Mouse (Mus musculus): ENCODE results near the gene Mcpt4. TPM values are rescaled to one million over a fixed set of nuclear protein-coding genes. Genes with fewer than 3 reads are reported as not detected.
"Not testable (repeated sequence)": the region's sequence is repeated elsewhere in the genome, so short reads cannot be mapped to it uniquely, and the experiment has no call there.

Gene Mcpt4
- polyA plus RNA-seq, 1 experiment, result not detected

DNA sequence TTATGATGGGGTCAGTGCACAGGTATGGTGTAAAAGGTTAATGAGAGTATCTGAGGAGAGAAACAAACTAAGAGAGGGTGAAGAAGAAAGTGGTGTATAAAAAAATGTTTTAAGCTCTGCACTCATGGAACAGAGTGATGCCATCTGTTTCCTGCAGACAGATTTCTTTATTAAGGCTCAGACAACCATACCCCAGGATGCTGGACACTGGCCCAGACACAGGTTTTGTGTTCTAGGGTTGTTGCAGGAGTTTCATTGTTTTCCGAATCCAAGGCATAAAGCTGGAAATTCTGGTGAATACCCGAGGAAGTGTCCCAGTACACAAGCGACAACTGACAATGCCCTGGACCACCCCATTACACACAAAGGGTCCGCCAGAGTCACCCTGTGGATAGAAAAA is 19.9 kb upstream of the Mcpt4 start:
- H3K4me1 ChIP-seq (ENCODE audit: control insufficient read depth, insufficient read depth, low read length), result no peaks in the 10 kb centered on the region

GRCm38 (mm10) chr14:56057722-56058121 is 4.4 kb downstream of the Mcpt4 start:
- no peak for TF ChIP-seq CTCF (IDR thresholded peaks at IDR 0.05; ENCODE audit: extremely low read depth, insufficient read depth, low read length)
- H3K4me3 ChIP-seq (ENCODE audit: insufficient read depth, low read length), result no peak overlapping the region
- no peak overlapping the region for H3K27ac ChIP-seq (ENCODE audit: insufficient read depth, low read length)
- no peaks in the 10 kb centered on the region for H3K4me1 ChIP-seq (ENCODE audit: control insufficient read depth, insufficient read depth, low read length)

More for the DNA sequence above, 19.9 kb upstream of the Mcpt4 start:
- no peak overlapping the region for H3K27ac ChIP-seq (ENCODE audit: insufficient read depth, low read length)
- no peak overlapping the region for H3K4me3 ChIP-seq (ENCODE audit: insufficient read depth, low read length)
- TF ChIP-seq CTCF (IDR thresholded peaks at IDR 0.05; ENCODE audit: extremely low read depth, insufficient read depth, low read length), result no peak
- no peak for TF ChIP-seq POLR2A (IDR thresholded peaks at IDR 0.05; ENCODE audit: extremely low read depth, insufficient read depth, low read length)

- Histone ChIP-seq H3K4me3 (ENCODE audit: insufficient read depth, low read length) (no peak overlapping the region), H3K27ac (ENCODE audit: insufficient read depth, low read length) (no peak overlapping the region), H3K4me1 (ENCODE audit: control insufficient read depth, insufficient read depth, low read length) (no peaks in the 10 kb centered on the region)
- TF ChIP-seq CTCF (IDR thresholded peaks at IDR 0.05; ENCODE audit: extremely low read depth, insufficient read depth, low read length) (no peak), POLR2A (IDR thresholded peaks at IDR 0.05; ENCODE audit: extremely low read depth, insufficient read depth, low read length) (no peak)
Measured at GRCm38 (mm10) chr14:56055408-56055807, 6.7 kb downstream of the Mcpt4 start.

- H3K4me3 ChIP-seq (ENCODE audit: insufficient read depth, low read length); H3K27ac ChIP-seq (ENCODE audit: insufficient read depth, low read length); H3K4me1 ChIP-seq (ENCODE audit: control insufficient read depth, insufficient read depth, low read length): not testable (repeated sequence)
Measured at GRCm38 (mm10) chr14:56041792-56042191, 20.3 kb downstream of the Mcpt4 start, which contains the start of gene Mcpt2. TSS of gene Mcpt2 (plus strand) at chr14:56042041.

DNA sequence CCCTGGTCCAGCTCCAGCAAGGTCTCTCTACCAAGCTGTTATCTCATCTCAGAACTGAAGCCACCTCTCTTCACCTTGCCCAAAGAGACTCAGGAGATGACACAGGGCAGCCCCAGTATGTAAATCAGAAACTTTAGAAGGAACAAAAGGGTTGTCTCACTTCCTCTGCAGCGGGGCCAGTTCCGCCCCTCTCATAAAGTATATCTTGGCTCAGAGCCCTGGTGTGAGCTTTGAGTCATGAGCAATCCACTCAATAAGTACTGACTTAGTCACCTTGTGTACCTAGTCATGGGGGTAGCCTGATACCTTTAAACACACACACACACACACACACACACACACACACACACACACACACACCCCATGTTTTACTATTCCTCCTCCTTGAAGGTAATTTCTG is 27.7 kb downstream of the Mcpt4 start:
- TF ChIP-seq CTCF (IDR thresholded peaks at IDR 0.05; ENCODE audit: extremely low read depth, insufficient read depth, low read length) (no peak), POLR2A (IDR thresholded peaks at IDR 0.05; ENCODE audit: extremely low read depth, insufficient read depth, low read length) (no peak)
- H3K4me3 ChIP-seq (ENCODE audit: insufficient read depth, low read length), result no peak overlapping the region
- no peaks in the 10 kb centered on the region for H3K4me1 ChIP-seq (ENCODE audit: control insufficient read depth, insufficient read depth, low read length)
- no peak overlapping the region for H3K27ac ChIP-seq (ENCODE audit: insufficient read depth, low read length)

DNA sequence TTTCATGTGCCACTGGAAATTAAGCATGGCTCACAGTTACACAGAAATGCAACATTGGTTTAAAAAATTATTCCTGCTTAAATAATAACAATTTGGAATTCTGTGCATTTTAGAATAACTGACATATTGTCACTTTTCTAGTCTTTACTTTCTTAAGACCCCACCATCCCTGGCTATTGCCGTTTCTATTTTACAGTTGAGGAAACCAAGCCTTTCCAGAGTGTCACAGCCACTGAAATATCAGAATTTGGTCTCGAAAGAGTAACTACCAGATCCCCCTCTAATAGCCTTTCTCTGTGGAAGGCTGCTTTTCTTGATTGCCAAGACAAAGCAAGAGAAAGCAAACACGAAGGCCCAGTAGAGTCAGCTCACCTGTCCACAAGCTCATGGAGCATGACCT is 31.7 kb downstream of the Mcpt4 start, which contains the start of gene Mcpt9:
TSS of gene Mcpt9 (minus strand) at position 101 of the 400 bp plus-strand sequence.
- not testable (repeated sequence) for H3K4me1 ChIP-seq (ENCODE audit: control insufficient read depth, insufficient read depth, low read length); H3K27ac ChIP-seq (ENCODE audit: insufficient read depth, low read length); H3K4me3 ChIP-seq (ENCODE audit: insufficient read depth, low read length)

DNA sequence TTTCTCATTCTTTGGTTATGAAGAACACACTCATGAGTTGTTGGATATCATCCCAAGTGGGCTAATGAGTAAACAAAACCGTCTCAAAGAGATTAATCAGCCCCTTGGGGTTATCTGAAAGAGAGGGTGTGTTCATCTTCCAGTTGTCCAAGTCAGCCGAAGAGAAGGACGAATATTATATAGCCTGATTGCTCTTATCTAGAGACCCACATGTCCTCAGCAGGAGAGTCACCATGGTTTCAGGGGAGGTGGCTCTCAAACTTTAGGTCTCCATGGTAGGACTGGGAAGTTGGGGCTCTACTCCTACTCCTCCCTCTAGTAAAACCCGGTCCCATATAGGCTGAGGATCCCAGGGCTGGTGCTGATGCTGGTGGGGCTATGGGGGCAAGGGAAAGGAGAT is 40.8 kb downstream of the Mcpt4 start:
- H3K4me3 ChIP-seq (ENCODE audit: insufficient read depth, low read length); H3K27ac ChIP-seq (ENCODE audit: insufficient read depth, low read length); H3K4me1 ChIP-seq (ENCODE audit: control insufficient read depth, insufficient read depth, low read length): not testable (repeated sequence)

- Histone ChIP-seq H3K4me1 (ENCODE audit: control insufficient read depth, insufficient read depth, low read length) (no peaks in the 10 kb centered on the region), H3K4me3 (ENCODE audit: insufficient read depth, low read length) (no peak overlapping the region), H3K27ac (ENCODE audit: insufficient read depth, low read length) (no peak overlapping the region)
- no peak for TF ChIP-seq CTCF (IDR thresholded peaks at IDR 0.05; ENCODE audit: extremely low read depth, insufficient read depth, low read length)
- no peak for TF ChIP-seq POLR2A (IDR thresholded peaks at IDR 0.05; ENCODE audit: extremely low read depth, insufficient read depth, low read length)
Measured at GRCm38 (mm10) chr14:56019446-56019845, 42.7 kb downstream of the Mcpt4 start.

GRCm38 (mm10) chr14:56017671-56018070 is 44.4 kb downstream of the Mcpt4 start, which contains the start of gene Mcpt1:
TSS of gene Mcpt1 (plus strand) at chr14:56017971.
- not testable (repeated sequence) for H3K27ac ChIP-seq (ENCODE audit: insufficient read depth, low read length); H3K4me3 ChIP-seq (ENCODE audit: insufficient read depth, low read length); H3K4me1 ChIP-seq (ENCODE audit: control insufficient read depth, insufficient read depth, low read length)

DNA sequence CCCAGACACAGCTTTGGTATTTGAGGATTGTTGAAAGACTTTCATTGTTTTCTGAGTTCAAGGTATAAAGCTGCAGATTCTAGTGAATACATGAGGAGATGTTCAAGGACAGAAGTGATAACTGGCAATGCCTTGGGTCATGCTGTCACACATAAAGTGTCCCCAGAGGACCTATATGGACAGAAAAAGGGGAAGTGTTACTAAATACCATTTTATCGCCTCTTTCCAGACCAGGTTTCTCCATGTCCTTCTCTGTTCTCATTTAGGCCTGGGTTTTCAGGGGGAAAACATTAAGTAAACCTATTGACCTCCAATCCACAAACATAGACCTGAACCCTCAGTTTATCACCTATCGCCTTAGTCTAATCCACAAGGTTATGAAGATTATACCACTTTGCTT is 48.2 kb downstream of the Mcpt4 start:
- TF ChIP-seq POLR2A (IDR thresholded peaks at IDR 0.05; ENCODE audit: extremely low read depth, insufficient read depth, low read length), result no peak
- TF ChIP-seq CTCF (IDR thresholded peaks at IDR 0.05; ENCODE audit: extremely low read depth, insufficient read depth, low read length), result no peak
- no peak overlapping the region for H3K27ac ChIP-seq (ENCODE audit: insufficient read depth, low read length)
- no peak overlapping the region for H3K4me3 ChIP-seq (ENCODE audit: insufficient read depth, low read length)
- no peaks in the 10 kb centered on the region for H3K4me1 ChIP-seq (ENCODE audit: control insufficient read depth, insufficient read depth, low read length)

- TF ChIP-seq POLR2A (IDR thresholded peaks at IDR 0.05; ENCODE audit: extremely low read depth, insufficient read depth, low read length), result no peak
- no peak for TF ChIP-seq CTCF (IDR thresholded peaks at IDR 0.05; ENCODE audit: extremely low read depth, insufficient read depth, low read length)
- H3K4me3 ChIP-seq (ENCODE audit: insufficient read depth, low read length), result no peak overlapping the region
- no peaks in the 10 kb centered on the region for H3K4me1 ChIP-seq (ENCODE audit: control insufficient read depth, insufficient read depth, low read length)
- H3K27ac ChIP-seq (ENCODE audit: insufficient read depth, low read length), result no peak overlapping the region
Measured at GRCm38 (mm10) chr14:56013147-56013546, 49.0 kb downstream of the Mcpt4 start.

Other genes with a start within 250 kb of the Mcpt4 start
- 1.8 and 2.0 TPM in 2 replicates for gene Nfatc4, start 239.2 kb downstream of the Mcpt4 start, polyA plus RNA-seq (2012; rRNA removed)
- gene Nynrin, start 208.3 kb downstream of the Mcpt4 start, polyA plus RNA-seq (2012; rRNA removed), result 2.6 and 2.8 TPM in 2 replicates
- 0.42 and 0.68 TPM in 2 replicates for gene Cbln3, start 177.9 kb downstream of the Mcpt4 start, polyA plus RNA-seq (2012; rRNA removed)
- 11.4 TPM in 2 replicates for gene Khnyn, start 177.4 kb downstream of the Mcpt4 start, polyA plus RNA-seq (2012; rRNA removed)
- 147 and 150 TPM in 2 replicates for gene Sdr39u1, start 162.0 kb downstream of the Mcpt4 start, polyA plus RNA-seq (2012; rRNA removed)
- 0.13 and 0.25 TPM in 2 replicates for gene Cma1, start 117.6 kb downstream of the Mcpt4 start, polyA plus RNA-seq (2012; rRNA removed)
- gene Cma2, start 111.3 kb downstream of the Mcpt4 start, polyA plus RNA-seq (2012; rRNA removed), result not detected in 2 replicates
- gene Mcpt1, start 44.3 kb downstream of the Mcpt4 start, polyA plus RNA-seq (2012; rRNA removed), result not detected in 2 replicates
- gene Mcpt9, start 31.8 kb downstream of the Mcpt4 start, polyA plus RNA-seq (2012; rRNA removed), result not detected in 2 replicates
- gene Mcpt2, start 20.3 kb downstream of the Mcpt4 start, polyA plus RNA-seq (2012; rRNA removed), result not detected in 2 replicates
- gene Mcpt8, start 23.0 kb upstream of the Mcpt4 start, polyA plus RNA-seq (2012; rRNA removed), result not detected in 2 replicates
- gene Ctsg, start 40.3 kb upstream of the Mcpt4 start, polyA plus RNA-seq (2012; rRNA removed), result not detected in 2 replicates
- gene Gzme, start 58.3 kb upstream of the Mcpt4 start, polyA plus RNA-seq (2012; rRNA removed), result not detected in 2 replicates
- not detected in 2 replicates for gene Gzmd, start 70.3 kb upstream of the Mcpt4 start, polyA plus RNA-seq (2012; rRNA removed)
- gene Gzmg, start 97.3 kb upstream of the Mcpt4 start, polyA plus RNA-seq (2012; rRNA removed), result not detected in 2 replicates
- not detected in 2 replicates for gene Gzmn, start 112.3 kb upstream of the Mcpt4 start, polyA plus RNA-seq (2012; rRNA removed)
- not detected in 2 replicates for gene Gzmf, start 149.1 kb upstream of the Mcpt4 start, polyA plus RNA-seq (2012; rRNA removed)
- not detected in 2 replicates for gene Gzmc, start 172.3 kb upstream of the Mcpt4 start, polyA plus RNA-seq (2012; rRNA removed)
- gene Gzmb, start 199.9 kb upstream of the Mcpt4 start, polyA plus RNA-seq (2012; rRNA removed), result 0.13 TPM in 1 of 2 replicates, not detected in the other